Mouse (Mus musculus) hindbrain, embryonic 12.5 days (tissue): ENCODE measurements around the gene Sertad3. TPM values are rescaled to one million over a fixed set of nuclear protein-coding genes. Genes with fewer than 3 reads are reported as not detected.
A peak's percentile ranks its signal among the peaks of the same experiment; 100 is the strongest.

ENCODE experiments used
- ATAC-seq: fragments of 200-750 bp; cut with Nextera tagmentation; 2 replicates; pipeline ENCODE4 v1.8.0; 2017; ENCODE audit warnings: moderate TSS enrichment; ENCODE audit not compliant: low FRiP score
- H3K27ac ChIP-seq: fragments of 300-500 bp; sonication (generic); 2 replicates; pipeline ENCODE4 v1.5.1; 2016; ENCODE audit warnings: mild to moderate bottlenecking
- H3K27me3 ChIP-seq: fragments of 300-500 bp; sonication (generic); 2 replicates; pipeline ENCODE4 v1.6.1; 2016; ENCODE audit warnings: mild to moderate bottlenecking
- H3K36me3 ChIP-seq: fragments of 300-500 bp; sonication (generic); 2 replicates; pipeline ENCODE4 v1.6.1; 2016; ENCODE audit warnings: mild to moderate bottlenecking
- H3K4me1 ChIP-seq: fragments of 300-500 bp; sonication (generic); 2 replicates; pipeline ENCODE4 v1.6.1; 2016
- H3K4me2 ChIP-seq: fragments of 300-500 bp; sonication (generic); replicated peaks from 2 replicates; pipeline ENCODE4 v1.6.1; 2016; ENCODE audit warnings: mild to moderate bottlenecking
- H3K4me3 ChIP-seq: fragments of 300-500 bp; sonication (generic); 2 replicates; pipeline ENCODE4 v1.5.1; 2016; ENCODE audit warnings: mild to moderate bottlenecking
- H3K9ac ChIP-seq: fragments of 300-500 bp; sonication (generic); 2 replicates; pipeline ENCODE4 v1.6.1; 2016; ENCODE audit warnings: mild to moderate bottlenecking, moderate library complexity
- H3K9me3 ChIP-seq: fragments of 300-500 bp; sonication (generic); replicated peaks from 2 replicates; pipeline ENCODE4 v1.6.1; 2016; ENCODE audit warnings: mild to moderate bottlenecking
- WGBS: fragments of 180-500 bp; shearing (Covaris S2); methylation state at CpG from one replicate; pipeline ENCODE4 v1.1.7; 2016; 5-methylcytosine and 5-hydroxymethylcytosine counted together
- polyA plus RNA-seq: library from polyadenylated mRNA; unstranded; fragments of >200 nt; fragmentation: Nextera tagmentation; extraction: Ambion mirVana; gene quantifications from 2 replicates; pipeline ENCODE4 v1.2.1, GENCODE M21; 2016

Sertad3 gene
- polyA plus RNA-seq, 1 experiment from 2014 or later = 22.3 TPM

DNA sequence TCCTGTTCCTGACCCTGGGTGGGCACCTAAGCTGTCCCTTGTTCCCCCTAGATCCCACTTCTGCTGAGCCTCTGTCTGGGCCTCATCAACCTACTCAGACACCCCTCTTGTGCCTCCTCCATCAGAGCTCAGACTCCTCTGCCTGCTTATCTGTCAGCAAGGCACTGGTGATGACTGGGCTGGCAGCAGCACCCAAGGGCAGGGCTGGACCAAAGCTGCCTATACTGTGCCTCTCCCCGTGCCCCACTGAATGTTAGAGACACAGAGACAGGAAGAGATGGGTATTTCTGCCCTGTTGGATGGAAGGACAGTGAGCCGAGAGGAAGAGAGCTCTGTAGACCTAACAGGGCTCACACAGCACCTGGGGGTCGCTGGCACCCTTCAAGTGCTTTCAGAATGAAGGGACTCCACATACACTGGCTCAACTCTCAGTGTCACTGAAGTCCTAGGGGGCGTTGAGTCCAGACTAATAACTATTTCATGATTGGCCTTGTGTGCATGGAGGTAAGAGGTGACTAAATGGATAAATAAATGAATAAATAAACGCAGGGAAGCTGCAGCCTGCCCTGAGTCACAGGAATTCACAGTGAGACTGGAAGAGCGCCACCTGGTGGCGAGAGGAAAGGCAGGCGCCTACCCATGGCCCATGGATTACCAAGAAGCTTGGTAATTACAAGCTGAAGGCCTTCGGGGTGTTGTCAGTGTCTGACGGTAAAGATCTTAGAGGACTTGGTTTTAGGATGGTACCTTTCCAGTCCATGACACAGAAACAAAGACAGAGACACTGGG is 52.7 kb downstream of the Sertad3 start:
- ATAC-seq = peak; percentile 49
- Histone ChIP-seq H3K9me3 (no peaks in the 10 kb centered on the region), H3K4me3 (no peak overlapping the region)

More for the DNA sequence above, 52.7 kb downstream of the Sertad3 start:
- no peak overlapping the region for H3K9ac ChIP-seq
- no peaks in the 10 kb centered on the region for H3K27me3 ChIP-seq
- no peak overlapping the region for H3K27ac ChIP-seq
- H3K36me3 ChIP-seq = peaks cover 15% of the 10 kb centered on the region
- no peaks in the 10 kb centered on the region for H3K4me1 ChIP-seq
- 26% methylated on average over 10 of the region's 10 CpGs for WGBS
- H3K4me2 ChIP-seq = no peak overlapping the region

Other genes starting within 250 kb of the Sertad3 start
- gene Itpkc, start 245.1 kb upstream of the Sertad3 start, polyA plus RNA-seq = 10.2 and 10.7 TPM in 2 replicates
- 23.2 and 24.3 TPM in 2 replicates for gene Coq8b, start 240.7 kb upstream of the Sertad3 start, polyA plus RNA-seq
- 60.2 and 63.0 TPM in 2 replicates for gene Numbl, start 215.3 kb upstream of the Sertad3 start, polyA plus RNA-seq
- 8.7 and 8.9 TPM in 2 replicates for gene Ltbp4, start 136.1 kb upstream of the Sertad3 start, polyA plus RNA-seq
- 72.4 and 76.2 TPM in 2 replicates for gene Shkbp1, start 117.7 kb upstream of the Sertad3 start, polyA plus RNA-seq
- 0.43 and 0.59 TPM in 2 replicates for gene Gm20479, start 116.3 kb upstream of the Sertad3 start, polyA plus RNA-seq
- gene Sptbn4, start 26.1 kb upstream of the Sertad3 start, polyA plus RNA-seq = 0.90 and 1.1 TPM in 2 replicates
- gene Blvrb, start 25.8 kb upstream of the Sertad3 start, polyA plus RNA-seq = 26.6 and 27.3 TPM in 2 replicates
- gene Sertad1, start 13.1 kb downstream of the Sertad3 start, polyA plus RNA-seq = 17.5 TPM in 2 replicates
- gene Prx, start 25.6 kb downstream of the Sertad3 start, polyA plus RNA-seq = 2.5 and 3.5 TPM in 2 replicates
- gene Hipk4, start 49.5 kb downstream of the Sertad3 start, polyA plus RNA-seq = 0.36 and 0.66 TPM in 2 replicates
- gene Pld3, start 79.5 kb downstream of the Sertad3 start, polyA plus RNA-seq = 93.9 and 104 TPM in 2 replicates
- 35.0 and 35.4 TPM in 2 replicates for gene 2310022A10Rik, start 79.5 kb downstream of the Sertad3 start, polyA plus RNA-seq
- gene Akt2, start 117.8 kb downstream of the Sertad3 start, polyA plus RNA-seq = 85.0 and 90.5 TPM in 2 replicates
- gene Ttc9b, start 180.1 kb downstream of the Sertad3 start, polyA plus RNA-seq = 19.7 and 20.4 TPM in 2 replicates
- 18.8 and 19.8 TPM in 2 replicates for gene Map3k10, start 200.8 kb downstream of the Sertad3 start, polyA plus RNA-seq
- 6.9 and 8.7 TPM in 2 replicates for gene Zfp607b, start 215.6 kb downstream of the Sertad3 start, polyA plus RNA-seq